Mouse (Mus musculus): Measurements from ENCODE around the gene Gm17482.

Gm17482 gene

DNA sequence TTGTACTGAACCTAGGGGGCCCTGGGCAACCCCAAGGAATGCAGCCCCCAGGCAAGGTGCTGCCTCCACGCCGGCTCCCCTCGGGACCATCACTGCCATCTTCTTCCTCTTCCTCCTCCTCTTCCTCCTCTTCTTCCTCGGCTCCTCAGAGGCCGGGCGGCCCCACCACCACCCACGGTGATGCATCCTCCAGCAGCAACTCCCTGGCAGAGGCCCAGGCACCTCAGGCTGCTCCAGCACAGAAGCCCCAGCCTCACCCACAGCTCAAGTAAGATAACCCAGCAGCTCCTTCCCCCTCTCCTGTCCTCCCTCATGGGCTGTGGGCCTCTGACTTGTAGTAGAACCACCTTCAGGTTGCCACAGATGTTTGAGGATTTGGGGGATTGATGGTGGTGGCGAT is 50.9 kb downstream of the Gm17482 start:
- in situ Hi-C loops (cut with MboI; ENCODE audit: low pct_unique_long_range_greater_than_20kb in 1 of 2, low sequenced_read_pairs in 2 of 2, unreplicated experiment in 1 of 2) = no loop called here

DNA sequence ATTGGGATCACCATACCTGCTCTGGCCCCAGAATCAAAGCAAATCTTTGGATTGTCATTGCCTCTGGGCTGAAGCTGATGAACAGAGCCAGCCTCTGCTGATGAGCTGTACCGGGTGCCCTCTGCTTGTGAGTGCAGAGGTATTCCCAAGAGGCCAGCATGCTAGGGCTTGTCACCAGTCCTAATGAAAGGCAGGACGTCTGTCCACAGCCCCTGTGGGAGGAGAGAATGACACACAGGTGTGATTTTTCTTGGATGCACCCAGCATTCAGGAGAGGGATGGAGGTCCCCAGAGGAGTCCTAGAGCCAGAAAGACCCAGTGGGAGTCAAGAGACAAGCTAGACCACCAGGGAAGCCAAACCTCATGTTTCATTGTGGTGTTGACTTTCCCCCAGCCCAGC is 52.5 kb downstream of the Gm17482 start:
- in situ Hi-C loops (cut with MboI; ENCODE audit: low pct_unique_long_range_greater_than_20kb in 1 of 2, low sequenced_read_pairs in 2 of 2, unreplicated experiment in 1 of 2) = no loop called here

DNA sequence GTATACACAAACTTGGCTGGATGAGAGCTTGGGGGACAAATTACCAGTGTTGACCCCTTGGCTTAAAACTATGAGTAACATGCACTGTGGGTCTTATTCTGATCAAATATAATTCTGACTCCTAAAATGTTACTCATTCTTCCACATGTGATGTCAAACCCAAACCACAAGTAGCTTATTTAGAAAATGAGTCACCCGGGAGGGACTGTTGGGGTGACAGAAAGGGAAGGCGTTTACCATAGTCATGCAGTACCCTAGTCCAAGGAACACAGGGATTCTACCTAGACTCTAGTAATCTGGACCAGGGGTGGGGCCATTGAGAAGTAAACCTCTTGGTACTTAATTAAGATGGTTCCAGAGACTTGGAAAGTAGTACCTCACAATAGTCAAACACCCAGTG is 57.0 kb downstream of the Gm17482 start:
- in situ Hi-C loops (cut with MboI; ENCODE audit: low pct_unique_long_range_greater_than_20kb in 1 of 2, low sequenced_read_pairs in 2 of 2, unreplicated experiment in 1 of 2) = no loop called here

DNA sequence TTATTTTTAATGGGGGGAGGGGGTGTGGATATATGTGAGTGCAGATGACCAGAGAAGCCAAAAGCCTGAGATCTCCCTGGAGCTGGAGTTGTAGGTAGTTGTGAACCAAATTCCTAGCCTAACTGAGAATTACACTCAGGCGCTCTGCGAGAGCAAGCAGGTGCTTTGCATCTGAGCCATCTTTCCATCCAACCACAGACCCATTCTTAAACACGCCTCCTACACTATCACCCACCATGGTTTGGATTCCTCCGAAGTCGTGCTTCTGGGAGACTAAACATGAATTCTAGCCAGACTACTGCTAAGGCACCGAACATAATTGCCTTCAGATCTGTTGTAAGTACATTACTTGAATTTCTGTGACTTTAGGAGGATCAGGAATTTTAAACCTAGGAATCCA is 59.3 kb downstream of the Gm17482 start:
- in situ Hi-C loops (cut with MboI; ENCODE audit: low pct_unique_long_range_greater_than_20kb in 1 of 2, low sequenced_read_pairs in 2 of 2, unreplicated experiment in 1 of 2) = no loop called here

DNA sequence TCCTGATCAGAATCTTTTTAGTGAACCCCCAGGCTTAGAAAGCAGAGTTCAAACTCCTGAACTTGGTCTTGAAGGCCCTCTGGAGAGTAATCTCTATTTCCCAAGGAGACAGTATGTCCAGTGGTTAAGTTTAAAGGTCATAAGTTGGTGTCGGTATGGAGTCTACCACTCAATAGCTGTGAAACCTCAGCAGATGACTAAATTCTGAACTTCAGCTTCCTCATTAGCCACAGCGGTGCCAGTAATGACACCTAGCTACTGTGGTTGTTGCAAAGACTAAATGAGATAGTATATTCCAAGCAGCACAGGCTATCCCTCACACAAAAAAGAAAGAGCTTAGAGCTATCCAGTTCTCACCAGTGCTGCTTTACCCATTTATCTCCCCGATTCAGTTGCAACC is 61.1 kb downstream of the Gm17482 start:
- in situ Hi-C loops (cut with MboI; ENCODE audit: low pct_unique_long_range_greater_than_20kb in 1 of 2, low sequenced_read_pairs in 2 of 2, unreplicated experiment in 1 of 2) = no loop called here

DNA sequence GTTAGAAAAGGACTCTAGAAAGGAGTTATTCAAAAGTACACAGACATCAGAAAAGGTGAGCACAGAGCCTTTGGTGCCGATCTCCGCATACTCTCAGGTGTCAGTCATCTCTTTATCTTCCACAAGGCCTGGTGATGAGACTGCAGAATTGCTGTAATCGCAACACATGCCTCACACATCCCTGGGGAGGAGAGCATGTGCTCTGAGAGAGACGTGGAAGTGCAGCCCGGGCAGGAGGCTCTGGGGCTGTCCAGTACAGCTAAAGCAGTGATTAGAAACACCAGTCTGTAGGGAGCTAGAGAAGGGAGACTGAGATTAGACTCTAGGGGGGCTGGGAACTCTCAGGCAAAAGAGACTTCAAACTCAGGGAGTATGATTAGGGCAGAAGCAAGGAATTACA is 63.4 kb downstream of the Gm17482 start:
- in situ Hi-C loops (cut with MboI; ENCODE audit: low pct_unique_long_range_greater_than_20kb in 1 of 2, low sequenced_read_pairs in 2 of 2, unreplicated experiment in 1 of 2) = no loop called here

DNA sequence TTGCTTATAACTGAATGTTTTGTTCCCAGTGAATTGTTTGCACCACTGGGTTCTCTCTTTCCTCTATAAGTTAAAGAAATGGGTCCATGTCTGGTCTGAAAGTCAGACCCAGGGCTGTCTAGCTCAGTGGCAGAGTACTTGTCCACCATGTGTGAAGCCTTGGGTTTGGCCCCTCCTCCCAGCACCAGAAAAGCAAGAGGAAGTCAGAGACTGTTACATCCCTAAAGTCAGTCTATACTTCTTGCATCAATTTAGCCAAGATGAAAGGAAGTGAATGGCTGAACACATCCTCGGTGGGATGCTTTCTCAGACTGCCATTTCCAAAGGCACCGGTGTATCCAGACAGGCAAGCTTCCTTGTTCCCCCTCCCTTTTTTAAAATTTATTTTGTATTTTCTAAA is 63.9 kb downstream of the Gm17482 start:
- in situ Hi-C loops (cut with MboI; ENCODE audit: low pct_unique_long_range_greater_than_20kb in 1 of 2, low sequenced_read_pairs in 2 of 2, unreplicated experiment in 1 of 2) = no loop called here

DNA sequence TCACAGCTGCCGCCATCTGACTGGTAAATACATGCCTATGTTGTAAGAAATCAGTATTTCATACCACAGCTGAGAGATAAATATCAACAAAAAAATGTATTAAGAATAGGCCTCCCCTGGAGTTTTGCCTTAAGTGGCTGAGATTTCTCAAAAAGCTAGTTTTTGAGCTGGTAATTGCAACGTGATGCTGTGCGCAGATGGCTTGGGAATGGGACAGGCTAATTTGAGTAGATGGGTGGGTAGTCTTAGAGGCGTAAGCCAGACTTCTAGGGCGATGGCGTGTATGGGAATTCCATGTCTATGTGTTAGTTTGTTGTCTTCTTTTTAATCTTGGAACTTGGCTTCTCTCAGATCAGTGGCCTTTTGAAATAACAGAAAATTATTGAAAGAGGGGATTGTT is 64.7 kb downstream of the Gm17482 start:
- in situ Hi-C loops (cut with MboI; ENCODE audit: low pct_unique_long_range_greater_than_20kb in 1 of 2, low sequenced_read_pairs in 2 of 2, unreplicated experiment in 1 of 2) = no loop called here

DNA sequence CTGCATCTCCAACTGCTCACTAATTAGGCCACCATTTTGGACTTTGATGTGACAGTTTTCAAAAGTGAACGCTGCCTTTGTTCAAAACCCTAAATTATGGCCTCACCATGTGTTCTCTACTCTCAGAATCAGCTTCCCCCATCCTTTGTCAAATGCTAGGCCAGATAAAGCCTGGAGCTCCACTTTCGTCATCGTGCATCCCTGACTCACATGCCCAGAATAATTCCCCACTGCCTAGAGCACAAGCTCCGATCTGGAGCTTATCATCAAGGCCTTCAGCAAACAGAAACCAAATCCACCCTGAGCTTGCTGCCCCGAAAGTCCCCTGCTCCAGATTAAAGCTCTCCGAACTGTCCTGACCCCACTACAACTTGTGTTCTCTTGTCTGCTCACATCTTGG is 65.5 kb downstream of the Gm17482 start:
- in situ Hi-C loops (cut with MboI; ENCODE audit: low pct_unique_long_range_greater_than_20kb in 1 of 2, low sequenced_read_pairs in 2 of 2, unreplicated experiment in 1 of 2) = no loop called here

DNA sequence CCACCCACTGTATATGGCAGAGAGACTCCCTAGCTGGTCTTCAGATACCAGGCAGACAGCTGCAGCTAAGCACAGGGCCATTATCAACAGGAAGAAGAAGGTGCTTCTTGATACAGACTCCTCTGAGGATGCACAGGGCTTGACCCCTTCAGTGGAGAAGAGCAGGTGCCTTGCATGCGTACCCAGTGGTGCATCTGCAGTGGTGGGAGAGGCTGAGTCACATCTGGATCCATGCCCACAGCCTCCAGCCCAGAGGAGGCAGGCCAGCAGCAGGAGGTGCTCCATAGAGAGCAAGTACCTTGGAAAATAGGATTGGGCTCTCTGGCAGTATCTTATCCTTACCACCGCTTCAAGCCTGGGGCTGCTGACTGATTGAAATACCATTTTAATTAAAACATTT is 66.7 kb downstream of the Gm17482 start:
- in situ Hi-C loops (cut with MboI; ENCODE audit: low pct_unique_long_range_greater_than_20kb in 1 of 2, low sequenced_read_pairs in 2 of 2, unreplicated experiment in 1 of 2) = no loop called here

DNA sequence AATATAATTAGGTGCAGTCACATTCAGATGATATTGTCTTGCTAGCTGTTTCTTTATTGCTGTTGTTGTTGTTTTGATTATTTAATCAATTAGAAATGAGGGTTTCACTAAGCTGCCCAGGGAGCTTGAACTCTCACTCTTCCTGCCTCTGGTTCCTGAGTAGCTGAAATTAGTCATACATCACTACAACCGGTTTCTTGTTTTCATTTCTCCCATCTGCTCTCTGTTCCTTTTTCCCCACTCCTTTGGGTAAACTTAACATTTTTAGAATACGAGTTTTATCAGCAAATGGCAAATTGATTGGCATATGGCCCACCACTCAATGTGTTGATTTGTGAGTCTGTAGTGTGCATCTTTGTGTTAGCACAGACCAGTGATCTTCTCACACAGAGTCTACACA is 80.0 kb downstream of the Gm17482 start:
- in situ Hi-C loops (cut with MboI; ENCODE audit: low pct_unique_long_range_greater_than_20kb in 1 of 2, low sequenced_read_pairs in 2 of 2, unreplicated experiment in 1 of 2) = no loop called here
